Mouse (Mus musculus) spleen, adult 12 weeks (tissue): ENCODE measurements around the gene Mdm2.

Experiments
- DNase-seq: peaks from one replicate; pipeline ENCODE4 v3.0.0; 2022; ENCODE audit warnings: low spot score

Mdm2 gene

DNA sequence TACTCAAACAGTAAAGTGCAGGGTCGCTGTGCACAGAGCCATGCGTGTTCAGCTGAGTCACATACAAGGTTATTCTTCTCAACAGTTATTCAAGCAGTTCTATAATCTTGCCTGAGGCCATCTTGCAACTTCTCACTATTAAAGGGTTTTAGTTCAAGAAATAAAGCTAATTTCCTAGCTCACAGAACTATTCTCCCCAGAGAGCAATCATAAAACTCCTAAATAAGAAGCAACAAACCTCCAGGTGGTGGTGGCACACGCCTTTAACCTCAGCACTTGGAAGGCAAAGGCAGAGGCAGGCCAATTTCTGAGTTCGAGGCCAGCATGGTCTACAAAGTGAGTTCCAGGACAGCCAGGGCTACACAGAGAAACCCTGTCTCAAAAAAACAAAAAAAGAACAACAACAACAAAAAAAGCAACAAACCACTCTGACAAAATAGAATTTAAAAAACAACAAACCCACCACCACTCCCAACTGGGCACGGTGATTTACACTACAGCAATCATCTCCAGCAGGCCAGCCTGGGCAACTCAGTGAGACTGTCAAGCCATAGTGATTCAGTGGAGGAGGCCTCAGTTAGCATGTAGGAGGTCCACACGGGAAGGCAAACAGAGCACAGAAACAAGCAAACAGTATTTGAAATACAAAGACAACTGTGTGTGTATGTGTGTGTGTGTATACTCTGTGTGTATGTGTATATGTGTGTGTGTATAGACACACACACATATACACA is 13.6 kb downstream of the Mdm2 start:
- DNase-seq: no peak

DNA sequence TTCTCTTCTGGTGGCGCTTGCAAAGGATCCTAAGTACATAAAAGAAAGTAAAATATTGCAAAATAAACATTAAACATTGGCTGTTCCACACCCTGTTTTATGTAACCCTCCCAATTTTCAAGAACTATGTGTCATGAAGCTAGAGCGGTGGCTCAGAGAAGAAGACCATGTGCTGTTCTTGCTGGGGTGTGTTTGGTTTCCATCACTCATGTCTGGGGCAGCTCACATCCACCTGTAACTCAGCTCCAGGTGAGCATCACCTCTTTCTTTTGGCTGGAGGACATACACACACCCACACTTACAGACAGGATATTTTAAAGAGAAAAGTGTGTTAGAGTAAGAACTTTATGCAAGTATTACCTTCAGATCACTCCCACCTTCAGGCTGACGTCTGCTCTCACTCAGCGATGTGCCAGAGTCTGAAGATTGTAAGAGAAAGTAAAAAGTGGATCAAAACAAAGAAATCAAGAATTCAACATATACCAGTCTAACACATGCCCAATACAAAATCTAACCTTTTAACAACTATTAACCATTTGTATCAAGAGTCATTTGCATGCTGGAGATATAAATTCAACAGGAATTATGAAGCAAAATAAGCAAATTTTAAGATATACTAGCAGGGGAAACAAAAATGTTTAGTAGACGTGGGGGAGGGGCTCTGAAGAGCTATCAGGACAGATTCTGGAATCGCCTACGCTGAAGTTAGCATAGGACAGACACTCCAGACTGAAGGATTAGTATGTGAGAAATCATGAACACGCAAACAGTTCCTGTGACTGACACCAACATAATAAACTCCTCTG is 14.3 kb downstream of the Mdm2 start:
- no peak for DNase-seq

DNA sequence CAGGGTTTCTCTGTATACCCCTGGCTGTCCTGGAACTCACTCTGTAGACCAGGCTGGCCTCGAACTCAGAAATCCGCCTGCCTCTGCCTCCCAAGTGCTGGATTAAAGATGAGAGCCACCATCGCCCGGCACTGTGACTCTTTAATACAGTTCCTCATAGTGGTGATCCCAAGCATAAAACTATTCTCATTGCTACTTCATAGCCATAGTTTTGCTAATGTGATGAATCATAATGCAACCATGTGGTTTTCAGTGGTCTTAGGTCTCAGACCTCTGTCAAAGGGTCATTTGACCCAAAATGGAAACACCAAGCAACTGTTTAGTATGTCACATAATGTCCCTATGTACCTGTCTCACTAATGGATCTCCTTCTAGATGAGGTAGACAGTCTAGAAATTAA is 15.0 kb downstream of the Mdm2 start:
- DNase-seq: no peak

DNA sequence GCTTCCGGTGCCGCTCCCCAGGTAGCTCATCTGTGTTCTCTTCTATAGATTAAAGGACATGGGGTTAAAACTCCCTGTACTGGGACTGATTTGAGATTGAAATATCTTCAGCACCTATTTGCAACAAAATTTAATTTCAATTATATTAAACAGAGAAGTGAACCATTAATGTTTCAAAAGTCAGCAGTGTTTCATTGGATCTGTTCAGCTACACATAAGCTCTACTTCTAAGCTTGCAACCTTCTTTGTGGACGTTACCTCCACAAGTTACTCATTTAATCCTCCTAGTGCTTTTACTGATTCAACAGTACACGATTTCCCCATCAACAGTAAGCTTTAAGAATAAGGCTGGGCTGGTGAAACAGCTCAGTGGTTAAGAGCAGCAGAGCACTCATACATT is 15.5 kb downstream of the Mdm2 start:
- no peak for DNase-seq

DNA sequence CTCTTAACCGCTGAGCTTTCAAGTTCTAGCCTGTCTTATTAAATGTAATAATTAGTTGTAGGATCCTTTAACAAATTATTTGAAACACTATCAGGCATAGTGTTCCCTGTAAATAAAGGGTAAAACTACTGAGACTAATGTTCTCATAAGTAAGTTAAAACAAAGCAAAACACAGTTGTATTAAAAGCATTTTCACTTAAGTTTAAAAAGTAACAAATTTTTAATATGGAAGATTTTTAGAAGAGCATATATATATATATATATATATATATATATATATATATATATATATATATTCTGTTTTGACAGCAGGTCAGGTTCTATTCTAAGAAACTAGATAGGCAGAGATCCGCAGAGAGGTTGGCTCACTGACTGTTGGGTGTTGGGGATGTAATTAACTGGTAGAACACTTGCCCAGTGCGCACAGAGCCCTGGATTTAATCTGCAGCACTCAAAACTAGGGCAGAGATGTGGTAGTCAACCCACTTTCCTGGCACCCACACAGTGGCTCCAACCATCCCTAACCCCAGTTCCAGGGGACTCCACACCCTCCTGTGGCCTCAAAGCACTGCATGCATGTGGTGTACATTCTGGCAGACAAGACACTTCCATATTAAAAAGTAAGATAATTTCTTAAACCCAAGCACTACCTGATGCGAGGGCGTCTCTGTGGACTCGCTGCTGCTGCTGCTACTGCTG is 16.2 kb downstream of the Mdm2 start:
- DNase-seq: no peak

DNA sequence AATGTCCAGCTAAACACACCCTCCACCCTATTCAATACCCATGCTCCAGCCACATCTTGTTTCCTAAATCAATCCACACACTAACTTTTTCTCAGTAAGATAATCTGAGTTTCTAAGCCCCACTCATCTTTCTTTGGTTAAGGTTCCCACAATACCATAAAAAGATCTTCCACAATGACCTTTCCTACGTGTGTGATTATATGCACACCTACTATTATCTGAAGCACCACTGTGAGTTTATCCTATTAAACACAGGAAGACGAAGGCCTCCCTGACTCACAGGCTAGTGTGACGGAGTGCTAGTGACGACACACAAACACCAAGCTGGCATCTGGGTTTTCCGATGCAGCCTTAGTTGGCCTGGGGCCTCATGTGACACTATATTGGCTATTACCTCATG is 17.6 kb downstream of the Mdm2 start:
- DNase-seq: no peak

DNA sequence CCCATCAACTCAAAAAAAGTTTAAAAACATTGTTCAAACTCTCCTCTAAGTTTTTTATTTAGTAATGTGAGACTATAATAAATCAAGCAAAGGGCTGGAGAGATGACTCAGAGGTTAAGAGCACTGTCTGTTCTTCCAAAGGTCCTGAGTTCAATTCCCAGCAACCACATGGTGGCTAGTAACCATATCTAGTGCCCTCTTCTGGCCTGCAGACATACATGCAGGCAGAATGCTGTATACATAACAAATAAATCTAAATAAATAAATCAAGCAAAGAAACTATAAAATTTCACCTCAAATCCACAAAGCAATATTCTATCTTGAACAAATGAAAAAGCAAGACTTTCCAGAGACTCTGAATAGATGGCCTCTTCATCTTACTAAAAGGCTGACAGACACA is 18.4 kb downstream of the Mdm2 start:
- no peak for DNase-seq

DNA sequence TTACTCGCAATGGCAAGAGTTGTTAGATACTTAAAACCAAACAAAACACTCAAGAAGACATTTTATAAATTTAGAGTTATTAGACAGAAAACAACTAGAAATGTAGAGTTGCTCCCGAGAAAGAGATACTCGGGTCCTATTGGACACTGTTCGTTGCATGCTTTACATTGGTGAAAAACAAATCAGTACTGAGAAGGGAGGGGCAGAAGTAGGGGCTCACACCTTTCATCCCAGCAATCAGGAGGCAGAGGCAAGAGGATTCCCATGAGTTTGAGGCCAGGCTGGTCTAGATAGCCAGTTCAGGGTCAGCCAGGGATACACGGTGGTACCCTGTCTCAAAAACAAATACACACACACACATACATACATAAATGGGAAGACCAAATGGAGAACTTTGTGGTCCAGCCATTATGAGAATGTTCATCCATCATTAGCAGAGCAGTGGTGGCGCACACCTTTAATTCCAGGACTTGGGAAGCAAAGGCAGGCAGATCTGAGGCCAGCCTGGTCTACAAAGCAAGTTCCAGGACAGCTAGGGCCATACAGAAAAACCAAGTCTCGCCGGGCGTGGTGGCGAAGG is 19.1 kb downstream of the Mdm2 start:
- DNase-seq: no peak

DNA sequence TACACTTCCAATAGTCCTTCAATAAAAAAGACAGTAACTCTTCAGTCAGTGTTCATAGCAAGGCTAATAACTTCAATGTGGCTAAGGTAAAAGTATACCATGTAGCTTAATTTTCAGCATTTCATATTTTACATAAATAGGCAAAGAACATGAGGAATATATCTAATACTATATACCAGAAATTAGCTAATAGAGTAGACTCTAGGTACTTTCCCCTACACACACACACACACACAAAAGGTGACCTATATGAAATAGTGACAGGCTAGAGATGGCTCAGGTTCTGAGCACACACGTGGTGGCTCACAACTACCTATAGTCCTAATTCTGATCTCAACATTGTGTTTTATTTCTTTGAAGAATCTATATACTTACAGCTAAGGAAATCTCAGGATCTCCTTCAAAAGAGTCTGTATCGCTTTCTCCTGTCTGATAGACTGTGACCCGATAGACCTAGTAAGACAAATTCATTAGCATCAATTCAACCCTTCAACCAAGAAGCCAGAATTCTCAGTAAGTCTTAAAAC is 19.7 kb downstream of the Mdm2 start:
- DNase-seq: no peak

DNA sequence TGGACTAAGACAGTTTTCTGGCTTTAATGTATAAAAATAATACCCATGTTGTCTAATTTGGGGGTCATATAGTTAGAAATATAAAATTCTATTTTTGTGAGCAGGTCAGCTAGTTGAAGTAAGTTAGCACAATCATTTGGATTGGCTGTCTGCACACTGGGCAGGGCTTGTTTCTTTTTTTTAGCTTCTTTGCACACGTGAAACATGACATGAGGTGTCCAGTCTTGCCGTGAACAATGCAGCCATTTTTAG is 20.5 kb downstream of the Mdm2 start:
- DNase-seq: no peak

DNA sequence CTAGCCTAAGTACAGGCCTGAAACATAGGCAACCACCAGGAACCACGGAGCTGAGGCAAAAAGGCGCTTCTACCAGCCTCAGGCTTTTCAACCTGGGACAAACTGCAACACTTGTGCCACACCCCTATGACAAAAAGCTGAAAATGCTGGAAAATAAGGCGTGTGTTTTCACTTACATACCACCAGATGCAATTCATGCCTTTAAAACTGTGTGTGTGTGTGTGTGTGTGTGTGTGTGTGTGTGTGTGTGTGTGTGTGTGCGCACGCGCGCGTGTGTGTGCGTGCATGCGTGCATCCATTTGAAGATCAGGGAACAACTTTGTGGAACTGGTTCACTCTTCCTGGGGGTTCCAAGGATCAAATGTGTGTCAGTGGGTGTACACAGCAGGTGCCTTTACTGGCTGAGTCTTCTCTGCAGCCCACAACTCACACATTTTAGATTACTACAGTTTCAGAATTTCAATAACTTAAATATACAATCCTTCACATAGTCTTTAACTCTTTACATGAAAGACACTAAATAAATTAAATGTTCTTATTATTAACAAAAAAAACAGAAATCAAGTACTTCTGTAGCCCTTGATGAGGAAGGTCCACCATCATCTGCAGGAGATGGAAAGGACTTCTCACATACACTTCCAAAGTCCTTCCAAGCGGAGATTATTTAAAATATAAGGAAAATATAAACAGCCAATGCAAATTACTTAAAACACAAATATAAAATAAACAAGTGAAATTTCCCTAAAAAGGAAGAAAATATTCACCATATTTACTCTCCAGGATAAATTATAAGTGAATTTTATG is 21.1 kb downstream of the Mdm2 start:
- no peak for DNase-seq

DNA sequence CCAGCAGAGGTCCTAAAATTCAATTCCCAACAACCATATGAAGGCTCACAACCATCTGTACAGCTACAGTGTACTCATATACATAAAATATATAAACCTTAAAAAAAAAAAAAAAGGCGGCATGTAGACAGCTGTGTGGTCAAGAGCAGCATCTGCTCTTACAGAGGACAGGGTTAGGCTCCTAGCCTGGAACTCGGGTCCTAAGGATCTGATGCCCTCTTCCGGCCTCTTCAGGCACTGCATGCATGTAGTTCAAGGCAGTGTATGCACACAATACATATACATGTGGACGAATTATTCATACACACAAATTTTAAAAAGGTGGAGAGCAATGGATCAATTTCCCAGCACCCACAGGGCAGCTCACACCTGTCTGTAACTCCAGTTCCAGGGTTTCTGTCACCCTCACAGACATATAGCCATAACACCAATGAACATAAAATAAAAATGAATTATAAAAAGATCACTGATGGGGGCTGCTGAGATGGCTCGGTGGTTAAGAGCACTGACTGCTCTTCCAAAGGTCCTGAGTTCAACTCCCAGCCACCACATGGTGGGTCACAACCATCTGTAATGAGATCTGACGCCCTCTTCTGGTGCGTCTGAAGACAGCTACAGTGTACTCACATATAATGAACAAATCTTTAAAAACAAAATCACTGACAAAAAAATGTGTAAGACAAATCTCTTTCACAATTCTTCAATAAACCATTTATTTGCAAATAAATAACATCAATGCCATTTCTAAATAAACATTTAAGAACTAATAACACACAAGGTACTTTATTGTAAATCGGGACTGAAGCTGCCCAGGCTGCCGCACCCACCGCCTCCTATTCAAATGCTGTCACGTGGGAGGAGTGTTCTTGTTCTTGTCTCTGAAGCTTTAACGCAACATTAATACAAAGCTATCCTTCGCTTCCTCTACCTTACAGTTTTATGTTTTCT is 22.1 kb downstream of the Mdm2 start:
- DNase-seq: no peak

DNA sequence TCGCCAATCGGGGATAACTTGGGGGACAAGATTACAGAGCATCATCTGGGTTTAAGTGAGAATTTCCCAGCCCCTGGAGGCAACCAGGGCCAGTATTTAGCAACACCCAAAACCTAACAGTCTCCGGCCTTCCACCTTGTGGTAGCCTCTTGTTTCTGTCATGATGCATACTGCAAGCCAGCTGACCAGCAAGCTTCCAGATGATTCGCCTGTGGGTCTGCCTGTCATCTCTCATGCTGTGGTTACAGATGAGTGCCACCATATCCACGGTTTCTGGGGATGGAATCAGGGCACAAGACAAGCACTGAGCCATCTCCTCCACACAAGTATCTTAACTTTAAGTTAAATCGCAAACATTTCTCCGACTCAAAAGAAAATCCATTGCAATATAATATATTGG is 23.0 kb downstream of the Mdm2 start:
- DNase-seq: no peak

DNA sequence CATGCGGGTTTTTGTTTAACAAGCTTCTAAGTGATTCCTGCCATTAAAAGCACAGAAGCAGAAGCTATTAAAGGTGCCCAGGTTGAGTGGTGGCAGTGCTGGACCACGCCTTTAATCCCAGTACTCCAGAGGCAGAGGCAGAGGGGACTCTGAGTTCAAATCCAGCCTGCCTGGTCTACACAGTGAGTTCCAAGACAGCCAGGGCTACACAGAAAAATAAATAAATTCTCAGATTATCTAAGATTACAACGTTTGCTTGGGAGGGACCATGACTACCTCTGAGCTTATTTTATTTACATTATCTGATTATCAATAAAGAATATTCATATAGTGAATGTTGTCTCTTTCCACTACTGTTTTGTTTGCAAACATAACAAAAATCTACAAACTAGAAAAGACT is 23.5 kb downstream of the Mdm2 start:
- DNase-seq: no peak

DNA sequence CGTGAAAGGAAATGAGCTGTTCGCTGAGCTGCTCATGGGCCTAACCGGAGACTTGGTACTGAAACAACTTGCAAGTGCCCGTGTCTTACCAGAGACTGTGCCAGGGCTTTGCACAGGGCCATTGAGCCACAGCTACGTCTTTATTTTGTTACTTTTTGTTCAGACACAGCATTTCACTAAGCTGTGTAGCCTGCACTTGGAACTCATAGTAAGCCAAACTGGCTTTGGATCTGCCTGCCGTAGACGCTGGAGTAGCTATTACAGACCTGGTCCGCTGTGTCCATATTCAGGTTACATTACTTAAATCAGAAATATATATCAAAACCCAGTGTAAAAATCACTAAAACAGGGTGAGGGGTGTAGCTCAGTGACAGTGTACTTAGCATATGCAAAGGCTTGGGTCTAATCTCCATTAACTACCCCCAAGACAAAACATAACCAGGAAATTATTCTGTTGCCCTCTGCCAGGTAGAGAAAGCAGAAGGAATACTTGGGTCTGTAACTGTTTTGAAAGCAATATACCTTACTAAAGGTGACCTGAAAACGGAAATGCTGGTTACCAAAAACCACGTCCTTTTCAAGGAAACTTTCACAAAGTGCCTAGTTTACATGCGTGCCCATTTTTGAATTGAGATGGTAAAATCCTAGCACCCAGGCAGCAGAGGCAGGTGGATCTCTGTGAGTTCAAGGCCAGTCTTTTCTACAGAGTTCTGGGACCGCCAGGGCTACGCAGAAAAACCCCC is 24.5 kb downstream of the Mdm2 start:
- DNase-seq: no peak

DNA sequence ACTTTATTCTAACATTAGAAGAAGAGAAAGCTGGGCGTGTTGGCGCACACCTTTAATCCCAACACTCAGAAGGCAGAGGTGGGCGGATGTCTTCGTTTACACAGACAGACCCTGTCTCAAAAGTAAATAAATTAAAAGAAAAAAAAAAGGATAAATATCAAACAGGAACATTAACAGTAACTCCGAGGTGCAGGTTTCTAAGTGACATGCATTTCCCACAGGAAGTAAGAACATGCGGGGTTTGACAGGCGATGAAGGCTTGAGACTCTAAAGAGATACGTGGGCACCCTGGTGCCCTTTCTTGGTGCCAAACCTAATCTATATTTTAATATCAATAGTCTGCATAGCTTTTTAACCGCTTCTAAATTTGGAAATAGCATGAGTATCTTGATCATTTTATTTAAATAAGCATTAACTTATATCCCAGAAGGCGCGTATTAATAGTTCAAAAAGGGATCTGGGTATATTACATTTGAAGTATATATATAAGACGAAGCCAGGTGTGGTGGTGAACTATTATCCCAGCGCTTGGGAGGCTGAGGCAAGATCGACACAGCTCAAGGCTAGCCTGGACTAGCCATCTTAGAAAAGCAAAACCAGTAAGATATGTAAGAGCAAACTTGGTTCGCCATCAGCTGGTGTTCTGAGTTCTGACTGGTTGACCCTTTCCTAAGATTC is 25.2 kb downstream of the Mdm2 start:
- no peak for DNase-seq

DNA sequence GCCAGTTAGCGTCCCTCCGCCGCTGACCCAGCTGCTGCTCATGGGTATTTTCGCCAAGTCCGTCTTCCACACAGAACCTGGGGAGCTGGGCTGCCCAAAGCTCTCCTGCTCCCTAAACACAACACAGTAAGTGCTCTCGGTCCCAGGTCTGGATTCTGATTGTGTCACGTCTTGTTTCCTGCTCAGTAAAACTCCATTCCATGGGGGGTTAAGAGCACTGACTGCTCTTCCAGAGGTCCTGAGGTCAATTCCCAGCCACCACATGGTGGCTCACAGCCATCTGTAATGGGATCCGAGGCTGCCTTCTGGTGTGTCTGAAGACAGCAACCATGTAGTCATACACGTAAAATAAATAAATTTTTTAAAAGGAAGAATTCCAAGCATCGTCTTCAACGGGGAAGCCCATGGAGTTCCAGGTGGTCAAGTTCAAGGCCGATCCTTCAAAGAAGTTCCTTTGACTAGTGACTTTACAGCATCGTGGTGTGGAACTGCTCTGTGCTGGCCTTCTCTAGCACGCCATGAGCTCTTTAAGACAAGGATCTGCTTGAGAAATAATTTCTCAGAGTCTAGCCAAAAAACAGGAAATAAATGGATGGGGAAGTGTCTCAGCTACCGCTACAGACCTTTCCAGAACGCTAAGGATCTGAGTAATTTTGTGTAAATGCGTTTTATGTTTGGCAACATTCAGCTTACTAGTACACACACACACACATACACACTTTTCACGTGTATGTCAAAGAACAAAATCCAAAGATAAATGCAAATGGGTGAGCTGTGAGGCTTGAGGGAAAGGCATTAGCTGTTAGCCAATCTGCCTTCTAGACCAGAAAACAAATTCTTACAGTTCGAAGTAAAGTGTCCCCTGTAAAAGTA is 26.0 kb downstream of the Mdm2 start:
- no peak for DNase-seq

DNA sequence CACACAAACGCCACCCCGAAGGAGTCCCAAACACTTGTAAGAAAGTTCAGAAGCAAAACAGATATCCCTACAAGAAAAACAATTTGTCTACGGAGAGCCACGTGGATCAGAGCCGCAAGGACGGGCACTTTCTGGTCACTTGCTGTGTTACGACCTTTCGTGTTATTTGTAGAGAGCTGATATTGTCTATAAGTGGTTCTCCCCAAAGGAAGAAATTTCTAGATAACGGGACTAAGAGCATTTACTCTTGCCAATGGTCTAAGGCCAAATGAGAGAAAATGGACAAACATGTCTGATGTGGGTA is 26.9 kb downstream of the Mdm2 start:
- DNase-seq: no peak
